Mouse (Mus musculus) left cerebral cortex, adult 2 months (tissue): ENCODE results near the gene March4. TPM values are rescaled to one million over a fixed set of nuclear protein-coding genes. Genes with fewer than 3 reads are reported as not detected.

Source experiments
- DNase-seq, 2 experiments: peaks; one replicate each; pipeline ENCODE4 v3.0.0; 2021 to 2022; ENCODE audit warnings: low spot score in 2 of 2, mixed read lengths in 1 of 2; ENCODE audit errors: extremely low spot score in 1 of 2
- H3K27ac ChIP-seq: fragments of 200-600 bp; 2 replicates; pipeline ENCODE4 v1.8.1; 2022
- H3K4me3 ChIP-seq: fragments of 200-600 bp; 2 replicates; pipeline ENCODE4 v1.8.1; 2022
- CTCF ChIP-seq: fragments of 200-600 bp; IDR thresholded peaks from 2 replicates; pipeline ENCODE4 v1.8.1; 2022; ENCODE audit warnings: antibody characterized with exemption, mild to moderate bottlenecking, moderate library complexity
- intact Hi-C: fragments of 180-260 bp; cut with DNase I; formaldehyde crosslinking; loops from one replicate; pipeline ENCODE4 v1.15.1; 2025
- long read RNA-seq, 2 experiments: library from polyadenylated mRNA; stranded (forward); transcript quantifications; one replicate each; pipeline ENCODE4 v2.0.0; 2021; ENCODE audit warnings: borderline mapping rate in 2 of 2
- total RNA-seq, 2 experiments: library from RNA; stranded (reverse); gene quantifications; 2 replicates each; pipeline ENCODE4 v1.2.3; 2021

The March4 gene
- total RNA-seq = 10 to 100 TPM; 17.9 to 22.6 TPM
- long read RNA-seq, experiment 1, full-length matches to known transcripts = 18 of 21 reads
- long read RNA-seq, experiment 1, partial matches to known transcripts = 1 of 21 reads
- long read RNA-seq, experiment 1, other reads (novel, unspliced or antisense) = 2 of 21 reads
- long read RNA-seq, experiment 2, full-length matches to known transcripts = 19 of 20 reads
- long read RNA-seq, experiment 2, partial matches to known transcripts = 0 of 20 reads
- long read RNA-seq, experiment 2, other reads (novel, unspliced or antisense) = 1 of 20 reads

DNA sequence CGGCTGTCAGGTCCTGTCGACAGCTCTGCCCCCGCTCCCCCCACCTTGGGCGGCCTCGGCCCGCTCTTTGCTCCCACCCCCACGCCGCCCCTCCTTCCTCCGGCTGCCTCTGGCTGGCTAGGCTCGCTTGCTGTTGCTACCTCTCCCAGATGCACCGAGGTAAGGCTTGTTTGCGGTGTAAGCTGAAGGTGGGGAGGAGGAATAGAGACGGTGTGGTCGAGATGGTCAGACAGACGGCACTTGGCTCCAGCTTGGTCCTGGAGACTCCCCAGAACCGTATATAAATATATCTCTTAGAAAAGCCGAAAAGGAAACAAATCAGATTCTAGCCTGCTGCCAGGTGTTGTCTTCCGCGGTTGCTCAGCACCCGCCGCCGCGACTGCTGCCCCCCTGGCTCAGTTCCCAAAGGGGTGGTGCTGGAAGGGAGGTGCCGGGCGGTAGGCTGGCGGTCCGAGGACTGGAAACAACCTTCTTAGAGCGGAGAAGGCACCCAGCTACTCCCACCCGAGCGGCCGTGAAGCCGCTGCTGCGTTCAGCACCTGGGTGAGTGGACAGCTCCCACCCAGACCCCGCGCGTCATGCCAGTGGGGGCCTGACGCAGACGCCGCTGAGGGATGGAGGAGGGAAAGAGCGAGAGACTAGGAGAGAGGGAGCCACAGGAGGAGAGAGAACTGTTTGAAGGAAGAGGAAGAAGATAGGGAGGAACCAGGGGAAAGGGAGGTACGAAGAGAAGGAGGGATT is at the start of gene March4:
TSS of gene March4 (minus strand) at position 320 of the 741 bp plus-strand sequence.
- H3K27ac ChIP-seq = peak within 1 kb of the TSS; percentile 91
- TF ChIP-seq CTCF = no peak
- intact Hi-C loops = loop anchor here (5.0 kb wide), 3 partner anchors 41 to 229 kb away; partner anchors contain the start of gene Xrcc5

DNA sequence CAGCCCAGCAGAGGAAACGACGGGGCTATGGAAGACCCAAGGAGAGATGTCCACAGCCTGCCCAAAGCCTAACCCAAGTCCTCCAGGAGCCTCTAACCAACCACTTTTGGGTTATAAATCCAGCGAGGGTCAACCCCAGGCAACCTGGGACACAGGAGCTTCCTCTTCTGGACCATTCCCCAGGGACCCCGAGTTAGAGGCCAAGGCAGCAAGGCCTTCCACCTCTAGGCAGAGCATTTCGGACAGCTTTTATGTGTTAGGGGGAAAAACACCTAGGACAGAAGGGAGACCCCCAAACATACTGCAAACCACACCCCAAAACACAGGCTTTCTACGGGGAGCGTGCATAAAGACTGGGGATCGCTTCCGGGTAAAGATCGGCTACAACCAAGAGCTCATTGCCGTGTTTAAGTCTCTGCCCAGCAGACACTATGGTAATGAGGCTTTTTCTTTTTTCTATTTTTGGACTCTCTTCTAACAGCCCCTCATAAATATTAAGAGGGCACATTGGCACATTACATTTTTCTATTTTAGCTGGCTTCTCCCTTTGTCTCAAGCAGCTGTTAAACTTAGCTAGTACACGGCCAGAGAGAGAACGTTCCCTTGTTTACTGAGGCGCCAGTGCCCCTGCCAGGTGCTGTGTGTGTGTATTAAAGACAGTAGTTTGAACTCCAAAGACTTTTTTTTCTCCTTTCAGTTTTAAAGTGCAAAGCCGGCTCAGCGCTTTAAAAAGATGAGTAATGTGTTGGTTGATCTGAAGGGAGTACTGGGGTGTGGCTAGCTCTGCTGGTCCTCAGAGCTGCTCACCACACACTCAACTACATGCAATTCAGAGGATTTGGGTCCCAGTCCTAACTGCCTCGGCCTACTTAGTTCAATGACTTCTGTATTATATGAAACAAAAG is 49.5 kb upstream of the March4 start:
- no peak for TF ChIP-seq CTCF
- intact Hi-C loops = no loop called here
- DNase-seq = no peak
- Histone ChIP-seq H3K27ac (no peak overlapping the region), H3K4me3 (no peak overlapping the region)

More for the DNA sequence above, at the start of gene March4:
- peak within 1 kb of the TSS; percentile 53 for H3K4me3 ChIP-seq
- DNase-seq = peak; percentile 65 to 77

DNA sequence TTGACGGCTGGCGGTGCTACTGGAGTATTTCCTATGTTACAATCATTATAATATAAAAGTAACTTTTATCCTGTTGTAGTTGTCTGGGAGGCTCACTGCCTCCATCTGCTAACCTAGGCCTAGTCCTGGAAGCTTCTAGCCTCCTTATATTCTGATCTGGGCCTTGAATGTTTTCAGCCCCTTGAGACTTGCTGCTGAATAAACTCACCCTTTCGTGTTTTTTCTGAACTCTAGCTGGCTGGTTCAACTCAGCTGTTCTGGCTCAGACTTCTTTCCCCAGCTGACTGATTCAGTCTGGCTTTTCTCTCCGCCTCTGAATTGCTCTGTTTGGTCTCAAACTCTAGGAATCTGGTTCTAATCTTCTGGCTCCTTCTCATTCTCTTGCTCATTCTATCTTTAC is 47.2 kb upstream of the March4 start:
- peak overlapping the region; percentile 90 for H3K4me3 ChIP-seq
- H3K27ac ChIP-seq = peak overlapping the region; percentile 91
- intact Hi-C loops = loop anchor here (1.0 to 2.0 kb wide), 2 partner anchors 9 to 277 kb away; partner anchors contain the start of gene Xrcc5
- TF ChIP-seq CTCF = no peak
- no peak for DNase-seq

DNA sequence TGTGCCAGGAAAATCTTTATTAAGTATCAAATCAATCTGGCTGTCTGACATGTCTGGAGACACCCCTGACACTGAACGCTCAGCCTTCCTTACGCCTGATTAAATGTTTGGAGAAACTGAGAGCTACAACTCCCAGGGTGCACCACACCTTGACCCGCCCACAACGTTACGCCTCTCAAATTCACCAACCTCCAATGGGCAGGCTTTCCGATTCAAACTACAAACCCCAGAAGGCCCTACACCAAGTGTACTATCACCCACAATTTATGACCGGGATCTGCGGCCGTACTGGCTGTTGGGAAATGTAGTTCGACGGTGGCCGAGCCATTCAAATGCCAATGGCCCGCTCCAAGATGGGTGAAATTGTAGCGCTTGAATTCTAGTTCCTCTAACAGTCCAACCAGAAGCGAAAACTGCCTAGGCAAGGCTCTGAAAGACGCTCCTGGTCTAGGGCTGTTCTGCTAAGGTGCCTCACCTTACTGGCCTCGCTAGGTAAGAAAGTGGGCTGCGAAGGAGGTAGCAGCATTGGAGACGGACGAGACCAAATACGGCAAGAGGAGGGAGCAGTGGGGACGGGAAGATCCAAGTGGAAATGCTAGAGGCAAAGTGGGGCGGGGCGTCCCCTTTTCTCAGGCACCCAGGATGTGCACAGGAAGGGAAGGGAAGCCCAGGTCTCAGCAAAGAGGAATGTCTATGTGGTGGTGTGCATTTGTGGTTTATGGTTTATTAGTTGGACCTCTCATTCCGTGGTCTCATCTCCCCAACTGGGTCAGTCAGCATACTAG is 46.4 kb upstream of the March4 start, which contains the start of gene Smarcal1:
TSS of gene Smarcal1 (plus strand) at position 305 of the 785 bp plus-strand sequence.
- intact Hi-C loops = loop anchor here (1.0 to 2.0 kb wide), 2 partner anchors 10 to 276 kb away; partner anchors contain the start of gene Xrcc5
- Histone ChIP-seq H3K27ac (peak within 1 kb of the TSS; percentile 91), H3K4me3 (peak within 1 kb of the TSS; percentile 90)
- TF ChIP-seq CTCF = no peak
- peak; percentile 92 to 94 for DNase-seq

DNA sequence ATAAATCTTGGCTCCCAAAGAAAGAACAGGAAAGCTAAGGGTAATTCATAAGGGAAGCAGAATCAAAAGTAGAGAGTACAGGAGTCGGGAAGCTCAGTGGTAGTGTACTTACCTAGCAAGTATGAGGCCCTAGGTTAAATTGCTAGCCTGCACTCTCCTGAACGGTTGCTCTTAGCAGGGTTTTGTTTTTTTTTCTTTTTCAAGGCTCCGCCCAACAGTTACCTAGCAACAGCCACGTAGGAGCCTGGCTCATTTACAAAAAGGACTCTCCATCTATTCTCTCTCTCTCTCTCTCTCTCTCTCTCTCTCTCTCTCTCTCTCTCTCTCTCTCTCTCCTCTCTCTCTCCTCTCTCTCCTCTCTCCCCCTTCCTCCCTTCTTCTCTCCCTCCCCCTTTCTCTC is 42.1 kb upstream of the March4 start:
- peak overlapping the region; percentile 71 for H3K27ac ChIP-seq
- no peak for TF ChIP-seq CTCF
- no peak for DNase-seq
- H3K4me3 ChIP-seq = peak overlapping the region; percentile 32
- intact Hi-C loops = loop anchor here (5.0 kb wide), 2 partner anchors 42 to 122 kb away; partner anchors contain the start of gene March4

DNA sequence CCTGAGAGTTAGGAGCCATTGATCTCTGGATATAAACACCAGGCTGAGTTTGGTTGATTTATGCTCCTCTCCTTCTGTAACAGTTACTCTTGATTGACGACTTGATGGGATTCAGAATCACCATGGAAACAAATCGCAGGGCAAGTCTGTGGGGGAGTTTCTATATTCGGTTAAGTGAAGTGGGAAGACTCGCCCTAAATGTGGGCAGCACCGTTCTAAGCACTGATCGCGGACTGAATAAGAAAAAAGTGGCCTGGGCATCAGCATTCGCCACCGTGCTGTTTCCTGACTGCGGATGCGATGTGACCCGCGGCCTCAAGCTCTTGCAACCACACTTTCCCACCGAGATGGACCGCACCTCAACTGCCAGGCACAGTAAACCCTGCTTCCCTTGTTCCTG is 41.6 kb upstream of the March4 start:
- no peak for TF ChIP-seq CTCF
- H3K27ac ChIP-seq = peak overlapping the region; percentile 71
- intact Hi-C loops = loop anchor here (5.0 kb wide), 2 partner anchors 41 to 121 kb away; partner anchors contain the start of gene March4
- peak; percentile 33 to 47 for DNase-seq
- peak overlapping the region; percentile 32 for H3K4me3 ChIP-seq

DNA sequence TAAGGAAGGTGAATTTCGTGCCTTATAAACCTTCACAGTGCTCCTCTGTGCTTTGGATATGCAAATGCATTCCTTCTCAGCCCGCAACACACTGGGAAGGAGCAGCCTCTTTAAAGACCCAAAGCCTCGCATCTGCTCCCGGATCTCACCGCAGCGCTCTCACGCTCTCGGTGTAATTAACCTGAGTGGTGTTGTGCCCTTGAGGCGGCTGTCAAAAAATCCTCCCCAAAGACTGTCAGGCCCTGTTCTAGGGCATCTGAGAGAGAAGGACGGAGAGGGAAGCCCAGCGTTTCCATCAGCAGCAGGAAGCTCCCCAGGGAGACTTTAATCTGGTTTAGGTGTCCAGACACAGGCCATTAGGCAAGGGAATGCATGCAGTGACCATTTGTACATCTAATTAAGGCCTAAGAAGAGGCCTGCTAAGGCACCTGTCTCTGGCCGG is 40.8 kb upstream of the March4 start:
- DNase-seq = no peak
- no peak for TF ChIP-seq CTCF
- peak overlapping the region; percentile 71; the same call in 1 of the 2 replicates for H3K27ac ChIP-seq
- H3K4me3 ChIP-seq = no peak overlapping the region
- intact Hi-C loops = loop anchor here (5.0 kb wide), 2 partner anchors 40 to 120 kb away; partner anchors contain the start of gene March4

DNA sequence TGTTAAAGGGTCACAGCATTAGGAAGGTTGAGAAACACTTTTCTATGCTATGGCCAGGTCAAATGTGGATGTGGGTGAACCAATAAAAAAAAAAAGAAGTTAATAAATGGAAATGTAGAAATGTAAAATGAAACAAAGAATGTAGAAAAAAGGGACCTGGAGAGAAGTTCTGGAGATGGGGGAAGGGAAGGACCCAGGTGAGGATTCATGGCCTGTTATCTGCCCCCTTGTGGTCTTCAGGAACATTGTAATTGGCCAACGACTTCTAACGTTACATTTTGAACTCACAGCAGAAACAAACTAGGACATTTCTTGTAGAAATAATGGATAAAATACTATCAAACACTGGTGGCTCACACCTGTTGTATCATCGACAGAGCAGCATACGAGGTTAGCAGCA is 38.4 kb upstream of the March4 start:
- DNase-seq = no peak
- intact Hi-C loops = loop anchor here (5.0 kb wide), 2 partner anchors 38 to 118 kb away; partner anchors contain the start of gene March4
- Histone ChIP-seq H3K27ac (no peak overlapping the region), H3K4me3 (no peak overlapping the region)
- TF ChIP-seq CTCF = peak; percentile 59

DNA sequence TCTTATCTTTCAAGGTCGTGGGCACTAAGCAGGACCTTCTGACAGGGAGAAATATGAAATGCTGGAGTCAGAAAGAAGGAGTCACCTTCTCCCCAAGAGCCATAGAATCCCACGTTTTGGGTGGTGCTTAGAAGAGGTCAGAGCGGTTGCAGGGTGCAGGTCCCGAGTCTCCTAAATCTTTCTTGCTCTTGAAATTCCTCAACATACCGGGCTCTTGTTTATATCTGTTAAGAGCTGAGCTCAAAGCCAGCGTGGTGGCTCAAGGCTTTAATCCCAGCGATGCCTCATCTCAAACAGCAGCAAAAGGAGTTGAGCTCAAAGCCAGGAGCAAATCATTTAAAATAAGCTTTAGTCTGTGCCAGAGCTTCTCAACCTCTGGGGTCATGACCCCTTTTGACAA is 37.9 kb upstream of the March4 start:
- no peak for TF ChIP-seq CTCF
- intact Hi-C loops = loop anchor here (5.0 kb wide), 2 partner anchors 37 to 117 kb away; partner anchors contain the start of gene March4
- H3K4me3 ChIP-seq = no peak overlapping the region
- no peak for DNase-seq
- H3K27ac ChIP-seq = no peak overlapping the region

DNA sequence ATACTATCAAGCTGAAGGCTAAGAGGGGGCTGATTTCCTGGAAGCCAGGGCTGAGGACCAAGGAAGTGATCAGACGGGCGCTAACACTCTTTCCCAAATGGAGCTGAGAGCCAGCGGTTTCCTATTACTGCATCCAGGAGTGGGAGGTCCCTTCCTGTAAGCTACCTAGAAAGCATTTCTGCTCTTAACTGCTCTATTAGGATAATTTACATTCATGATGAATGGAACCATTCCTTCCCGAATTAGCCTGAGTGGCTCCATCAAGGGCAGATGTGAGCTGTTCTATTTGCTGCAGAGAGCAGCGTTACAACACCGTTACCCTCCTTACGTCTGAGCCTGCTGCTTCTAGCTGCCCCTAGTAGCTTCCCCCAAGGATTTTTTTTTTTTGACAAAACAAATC is 37.3 kb upstream of the March4 start:
- intact Hi-C loops = no loop called here
- no peak overlapping the region for H3K4me3 ChIP-seq

More for the DNA sequence above, 37.3 kb upstream of the March4 start:
- no peak overlapping the region for H3K27ac ChIP-seq
- TF ChIP-seq CTCF = no peak
- DNase-seq = no peak
